8 mouse cellular contexts compared by ENCODE assay signal in genomic region chr14:121109116-121109504, GRCm38 (mm10).
DNase-seq lines count a peak whose midpoint lies in the region; ATAC-seq and TF ChIP-seq lines count a peak whose summit lies in the region.

No protein-coding gene starts in this region.

- no peak overlapping the region for H3K4me3 ChIP-seq in heart, embryonic 11.5 days (ENCODE audit: low read depth, low read length)
- no peak overlapping the region for H3K4me3 ChIP-seq in cortical plate, adult 2 months (ENCODE audit: insufficient read depth, low read length)
- no peak overlapping the region for H3K4me3 ChIP-seq in heart, embryonic 16.5 days (ENCODE audit: low read length)
- H3K4me3 ChIP-seq in midbrain, embryonic 11.5 days (ENCODE audit: low read depth, low read length), result no peak overlapping the region

- peak overlapping the region; percentile 14 for H3K4me2 ChIP-seq in heart, embryonic 11.5 days
- H3K4me2 ChIP-seq in heart, embryonic 16.5 days (ENCODE audit: low read depth, low read length), result no peak overlapping the region
- H3K4me2 ChIP-seq in midbrain, embryonic 11.5 days, result 0 out of 2 replicates have a peak overlapping the region, but pooled peaks have one; percentile 9

- peaks cover 64% of the 10 kb centered on the region for H3K4me1 ChIP-seq in heart, embryonic 11.5 days (ENCODE audit: control insufficient read depth, insufficient read depth, low read length)
- peaks cover 7% of the 10 kb centered on the region for H3K4me1 ChIP-seq in cortical plate, adult 2 months (ENCODE audit: control insufficient read depth, insufficient read depth, low read length)
- peaks cover 42% of the 10 kb centered on the region for H3K4me1 ChIP-seq in heart, embryonic 16.5 days (ENCODE audit: control insufficient read depth, insufficient read depth, low read length)
- peaks cover 10% of the 10 kb centered on the region for H3K4me1 ChIP-seq in midbrain, embryonic 11.5 days (ENCODE audit: control insufficient read depth, insufficient read depth, low read length)

- no peak for TF ChIP-seq POLR2A in cortical plate, adult 2 months (IDR thresholded peaks at IDR 0.05; ENCODE audit: extremely low read depth, insufficient read depth, low read length)

- no peaks in the 10 kb centered on the region for H3K36me3 ChIP-seq in heart, embryonic 11.5 days (ENCODE audit: control insufficient read depth, insufficient read depth, low read length)
- no peaks in the 10 kb centered on the region; the same call in 1 of the 2 replicates for H3K36me3 ChIP-seq in heart, embryonic 16.5 days (ENCODE audit: control insufficient read depth, insufficient read depth)
- no peaks in the 10 kb centered on the region; the same call in none of the 2 replicates for H3K36me3 ChIP-seq in midbrain, embryonic 11.5 days (ENCODE audit: control insufficient read depth, insufficient read depth, low read length)

- no peak for TF ChIP-seq CTCF in cortical plate, adult 2 months (IDR thresholded peaks at IDR 0.05; ENCODE audit: extremely low read depth, insufficient read depth, low read length)

- intact Hi-C loops in heart, postnatal 14 days (cut with DNase I), result no loop called here

- no peak overlapping the region for H3K9ac ChIP-seq in heart, embryonic 11.5 days (ENCODE audit: low read depth, low read length)
- no peak overlapping the region for H3K9ac ChIP-seq in heart, embryonic 16.5 days (ENCODE audit: low read length)
- H3K9ac ChIP-seq in midbrain, embryonic 11.5 days (ENCODE audit: low read length), result peak overlapping the region; percentile 9; the same call in 1 of the 2 replicates

- 38% methylated on average over 9 of the region's 9 CpGs for WGBS in heart, embryonic 11.5 days (ENCODE audit: insufficient replicate concordance)
- WGBS in heart, embryonic 16.5 days, result 49% methylated on average over 9 of the region's 9 CpGs
- WGBS in midbrain, embryonic 11.5 days, result 14% methylated on average over 9 of the region's 9 CpGs

- peak overlapping the region; percentile 84 for H3K27ac ChIP-seq in heart, embryonic 11.5 days (ENCODE audit: low read depth, low read length)
- H3K27ac ChIP-seq in cortical plate, adult 2 months (ENCODE audit: insufficient read depth, low read length), result peak overlapping the region; percentile 54; the same call in 1 of the 2 replicates
- peak overlapping the region; percentile 76 for H3K27ac ChIP-seq in heart, embryonic 16.5 days (ENCODE audit: low read length)
- H3K27ac ChIP-seq in midbrain, embryonic 11.5 days (ENCODE audit: low read depth, low read length), result peak overlapping the region; percentile 65; the same call in 1 of the 2 replicates

- no peak for ATAC-seq in heart, embryonic 11.5 days (replicated peaks; ENCODE audit: insufficient number of reproducible peaks, low FRiP score, low TSS enrichment)
- no peak for ATAC-seq in heart, embryonic 16.5 days (replicated peaks; ENCODE audit: extremely low read depth, insufficient read depth, low FRiP score)
- ATAC-seq in midbrain, embryonic 11.5 days (ENCODE audit: low FRiP score), result peak; percentile 41; the same call in 1 of the 2 replicates
- ATAC-seq in activated CD4-positive, CD25-positive, alpha-beta regulatory T cell, adult 4 months, result no peak

- H3K27me3 ChIP-seq in heart, embryonic 11.5 days (ENCODE audit: control insufficient read depth, insufficient read depth, low read length), result no peaks in the 10 kb centered on the region
- no peaks in the 10 kb centered on the region for H3K27me3 ChIP-seq in heart, embryonic 16.5 days (ENCODE audit: control insufficient read depth, insufficient read depth, low read length)
- no peaks in the 10 kb centered on the region for H3K27me3 ChIP-seq in midbrain, embryonic 11.5 days (ENCODE audit: control insufficient read depth, insufficient read depth, low read length)

- no peak for DNase-seq in heart, postnatal 14 days
- DNase-seq in midbrain, embryonic 11.5 days (ENCODE audit: low spot score, missing footprints), result no peak
- DNase-seq in frontal cortex, postnatal 10 days (ENCODE audit: low spot score in 2 of 2), result no peak
- no peak for DNase-seq in spleen, adult 12 weeks (ENCODE audit: low spot score)

- no peaks in the 10 kb centered on the region for H3K9me3 ChIP-seq in heart, embryonic 11.5 days (replicated peaks; ENCODE audit: control insufficient read depth, low read length)
- no peaks in the 10 kb centered on the region for H3K9me3 ChIP-seq in heart, embryonic 16.5 days (replicated peaks; ENCODE audit: control insufficient read depth, low read length)
- no peaks in the 10 kb centered on the region for H3K9me3 ChIP-seq in midbrain, embryonic 11.5 days (ENCODE audit: control insufficient read depth, low read length)
